8 mouse cellular contexts compared by ENCODE assay signal in the genomic region with DNA sequence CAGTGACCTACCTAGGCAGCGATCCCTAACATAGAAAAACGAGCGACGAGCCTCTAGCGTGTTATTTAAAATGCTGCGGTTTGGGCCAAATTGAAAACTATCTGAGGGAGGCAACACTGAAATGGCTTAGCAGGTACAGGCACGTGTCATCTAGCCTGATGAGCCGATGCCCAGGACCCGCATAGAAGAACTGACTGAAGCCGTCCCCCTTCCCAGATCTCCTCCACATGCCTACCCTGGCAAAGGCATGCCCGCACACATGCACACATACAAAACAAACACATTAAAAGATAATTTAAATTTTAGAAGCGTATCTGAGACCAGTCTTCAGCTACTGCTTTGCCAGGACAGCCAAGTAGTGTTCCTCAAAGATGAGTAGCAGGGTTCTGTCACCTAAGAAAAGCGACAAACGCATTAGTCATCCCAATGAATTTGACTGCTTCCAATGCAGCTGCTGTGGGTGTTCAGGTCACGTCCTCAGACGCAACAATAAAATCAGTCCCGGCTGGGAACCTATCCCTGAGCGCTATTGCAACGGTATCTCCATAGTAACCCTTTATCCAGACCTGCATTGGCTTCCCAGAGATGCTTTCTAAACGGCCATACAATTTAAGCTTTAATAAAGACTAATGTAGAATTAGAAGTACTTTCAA.
DNase-seq lines count a peak whose midpoint lies in the region; ATAC-seq lines count a peak whose summit lies in the region.

No protein-coding gene starts in this region.

- H3K4me1 ChIP-seq in embryonic facial prominence, embryonic 14.5 days (ENCODE audit: control insufficient read depth, insufficient read depth, low read length) = peaks cover 11% of the 10 kb centered on the region; the same call in 1 of the 2 replicates
- peaks cover 23% of the 10 kb centered on the region for H3K4me1 ChIP-seq in hindbrain, embryonic 14.5 days (replicated peaks; ENCODE audit: control insufficient read depth, insufficient read depth, low read length)
- H3K4me1 ChIP-seq in midbrain, embryonic 16.5 days (ENCODE audit: control insufficient read depth, insufficient read depth, low read length) = peaks cover 14% of the 10 kb centered on the region

- peak overlapping the region; percentile 50 for H3K4me2 ChIP-seq in embryonic facial prominence, embryonic 14.5 days (ENCODE audit: low read depth, low read length)
- H3K4me2 ChIP-seq in hindbrain, embryonic 14.5 days (replicated peaks) = peak overlapping the region; percentile 36
- peak overlapping the region; percentile 44 for H3K4me2 ChIP-seq in midbrain, embryonic 16.5 days (ENCODE audit: low read length)

- 0 out of 2 replicates have a peak overlapping the region, but pooled peaks have one; percentile 25 for H3K4me3 ChIP-seq in embryonic facial prominence, embryonic 14.5 days (ENCODE audit: low read depth, low read length)
- H3K4me3 ChIP-seq in hindbrain, embryonic 14.5 days (replicated peaks; ENCODE audit: low read length) = no peak overlapping the region
- peak overlapping the region; percentile 4; the same call in 1 of the 2 replicates for H3K4me3 ChIP-seq in midbrain, embryonic 16.5 days (ENCODE audit: low read depth, low read length)

- intact Hi-C loops in left cerebral cortex, postnatal 36 days (cut with DNase I) = loop anchor here (5.0 to 10.0 kb wide), 2 partner anchors 191 to 294 kb away; no protein-coding TSS in a partner anchor
- intact Hi-C loops in left cerebral cortex, postnatal 4 days (cut with DNase I) = no loop called here

- no peaks in the 10 kb centered on the region for H3K9me3 ChIP-seq in embryonic facial prominence, embryonic 14.5 days (ENCODE audit: control insufficient read depth, low read length)
- H3K9me3 ChIP-seq in hindbrain, embryonic 14.5 days (ENCODE audit: control insufficient read depth, low read length) = no peaks in the 10 kb centered on the region
- no peaks in the 10 kb centered on the region for H3K9me3 ChIP-seq in midbrain, embryonic 16.5 days (replicated peaks; ENCODE audit: control insufficient read depth, low read length, poor library complexity, severe bottlenecking)

- DNase-seq in left cerebral cortex, postnatal 36 days (ENCODE audit: low spot score in 2 of 2) = peak; percentile 10 to 15
- DNase-seq in left cerebral cortex, postnatal 4 days = no peak
- no peak for DNase-seq in embryonic facial prominence, embryonic 14.5 days (ENCODE audit: low spot score)
- DNase-seq in hindbrain, embryonic 14.5 days (ENCODE audit: low spot score) = no peak
- no peak for DNase-seq in adrenal gland, postnatal 10 days
- DNase-seq in lung, postnatal 4 days = no peak

- no peak overlapping the region for H3K9ac ChIP-seq in embryonic facial prominence, embryonic 14.5 days (ENCODE audit: low read depth, low read length)
- no peak overlapping the region for H3K9ac ChIP-seq in hindbrain, embryonic 14.5 days
- H3K9ac ChIP-seq in midbrain, embryonic 16.5 days (ENCODE audit: low read depth, low read length) = no peak overlapping the region

- H3K27ac ChIP-seq in embryonic facial prominence, embryonic 14.5 days (replicated peaks; ENCODE audit: low read depth, low read length) = no peak overlapping the region
- peak overlapping the region; percentile 48 for H3K27ac ChIP-seq in hindbrain, embryonic 14.5 days
- peak overlapping the region; percentile 19; the same call in 1 of the 2 replicates for H3K27ac ChIP-seq in midbrain, embryonic 16.5 days (ENCODE audit: low read length)

- WGBS in embryonic facial prominence, embryonic 14.5 days = 60% methylated on average over 20 of the region's 20 CpGs
- 39% methylated on average over 20 of the region's 20 CpGs for WGBS in hindbrain, embryonic 14.5 days
- 46% methylated on average over 20 of the region's 20 CpGs for WGBS in midbrain, embryonic 16.5 days

- no peaks in the 10 kb centered on the region for H3K36me3 ChIP-seq in embryonic facial prominence, embryonic 14.5 days (ENCODE audit: control insufficient read depth, insufficient read depth, low read length)
- H3K36me3 ChIP-seq in hindbrain, embryonic 14.5 days (replicated peaks; ENCODE audit: control insufficient read depth, insufficient read depth) = no peaks in the 10 kb centered on the region
- no peaks in the 10 kb centered on the region for H3K36me3 ChIP-seq in midbrain, embryonic 16.5 days (ENCODE audit: control insufficient read depth, insufficient read depth, low read length)

- peaks cover 13% of the 10 kb centered on the region for H3K27me3 ChIP-seq in embryonic facial prominence, embryonic 14.5 days (replicated peaks; ENCODE audit: control insufficient read depth, insufficient read depth, low read length)
- no peaks in the 10 kb centered on the region for H3K27me3 ChIP-seq in hindbrain, embryonic 14.5 days (ENCODE audit: control insufficient read depth, insufficient read depth, low read length)
- H3K27me3 ChIP-seq in midbrain, embryonic 16.5 days (ENCODE audit: control insufficient read depth, insufficient read depth, low read depth, low read length) = no peaks in the 10 kb centered on the region

- ATAC-seq in embryonic facial prominence, embryonic 14.5 days (ENCODE audit: low read depth) = no peak
- ATAC-seq in hindbrain, embryonic 14.5 days (ENCODE audit: low FRiP score) = peak; percentile 40; the same call in 1 of the 2 replicates
- ATAC-seq in midbrain, embryonic 16.5 days = peak; percentile 83
- ATAC-seq in megakaryocyte progenitor cell, adult 5-6 weeks (replicated peaks; ENCODE audit: poor library complexity) = no peak

Comparison
In these comparisons a context has a peak if more than half of its experiments do, and no peak if none do; other contexts are left out.
1. DNase-seq: peak in left cerebral cortex, postnatal 36 days (2 of 2); none in left cerebral cortex, postnatal 4 days (single experiment), embryonic facial prominence, embryonic 14.5 days (single experiment), hindbrain, embryonic 14.5 days (single experiment), adrenal gland, postnatal 10 days (single experiment) and lung, postnatal 4 days (0 of 2).
2. ATAC-seq: peak in hindbrain, embryonic 14.5 days (single experiment) and midbrain, embryonic 16.5 days (single experiment); none in embryonic facial prominence, embryonic 14.5 days (single experiment) and megakaryocyte progenitor cell, adult 5-6 weeks (single experiment).
3. Peak in every context shown above with its lines, with median percentiles within 50 percentile points of each other: H3K4me2 ChIP-seq.